Mouse (Mus musculus): ENCODE data around the gene Nckap5. TPM values are rescaled to one million over a fixed set of nuclear protein-coding genes. Genes with fewer than 3 reads are reported as not detected.

Nckap5 gene
- total and polyA plus RNA-seq, 2 experiments from 2014 or later, result 9.3 to 10.2 TPM

GRCm38 (mm10) chr1:125893158-125893557, 937.4 kb downstream of the Nckap5 start:
- Histone ChIP-seq H3K27me3 (ENCODE audit: insufficient read depth, low read length) (no peaks in the 10 kb centered on the region), H3K9ac (no peak overlapping the region), H3K4me1 (ENCODE audit: insufficient read depth) (no peaks in the 10 kb centered on the region), H3K27ac (ENCODE audit: low read depth, low read length) (no peak overlapping the region), H3K4me3 (ENCODE audit: low read depth, low read length) (no peak overlapping the region), H3K36me3 (ENCODE audit: insufficient read depth) (no peaks in the 10 kb centered on the region; the same call in 1 of the 2 replicates), H3K9me3 (ENCODE audit: low read length) (no peaks in the 10 kb centered on the region), H3K4me2 (ENCODE audit: low read depth) (no peak overlapping the region)
- DNase-seq (peak; percentile 18), ATAC-seq (no peak)
- no peak for TF ChIP-seq CTCF (IDR thresholded peaks at IDR 0.05; ENCODE audit: low read depth)
- 22% methylated on average over 9 of the region's 9 CpGs for WGBS

- H3K27ac ChIP-seq (ENCODE audit: low read depth, low read length), result no peak overlapping the region
- ATAC-seq (peak; percentile 59), DNase-seq (peak; percentile 22)
- no peak overlapping the region for H3K9ac ChIP-seq
- H3K36me3 ChIP-seq (ENCODE audit: insufficient read depth), result no peaks in the 10 kb centered on the region
- 9% methylated on average over 7 of the region's 7 CpGs for WGBS
- no peak overlapping the region for H3K4me2 ChIP-seq (ENCODE audit: low read depth)
- no peak overlapping the region for H3K4me3 ChIP-seq (ENCODE audit: low read depth, low read length)
- no peaks in the 10 kb centered on the region for H3K27me3 ChIP-seq (ENCODE audit: insufficient read depth, low read length)
- no peak for TF ChIP-seq CTCF (IDR thresholded peaks at IDR 0.05; ENCODE audit: low read depth)
- H3K4me1 ChIP-seq (ENCODE audit: insufficient read depth), result 0 out of 2 replicates have a peak, but pooled peaks cover 6% of the 10 kb centered on the region
- no peaks in the 10 kb centered on the region for H3K9me3 ChIP-seq (ENCODE audit: low read length)
These were observed 960.5 kb downstream of the Nckap5 start for GRCm38 (mm10) chr1:125870056-125870455.

All from forebrain, postnatal 0 days (tissue).